Mouse (Mus musculus) CH12.LX (cell line): ENCODE measurements at regions not wholly inside any gene's neighbourhood (a gene's known extent, or its start where the extent isn't known, plus 50 kb on each side); places are given as distances from the start of the nearest gene placed in this dataset.

Experiments used
- DNase-seq: peaks from one replicate; pipeline ENCODE4 v3.0.0-alpha.2; 2013; ENCODE audit errors: extremely low read depth
- H3K27ac ChIP-seq: 2 replicates; pipeline ENCODE4 v1.5.1; 2012; ENCODE audit warnings: low read depth, mild to moderate bottlenecking, control low read depth, moderate library complexity; ENCODE audit not compliant: insufficient read depth
- H3K27me3 ChIP-seq: replicated peaks from 2 replicates; pipeline ENCODE3; 2012; ENCODE audit warnings: inconsistent platforms
- H3K36me3 ChIP-seq, 2 experiments: replicated peaks in 1 of 2; 2 replicates each; pipeline versions ENCODE3 to v1.6.1; 2012; ENCODE audit warnings: inconsistent platforms in 1 of 2, low read length in 1 of 2, mild to moderate bottlenecking in 1 of 2, mixed read lengths in 1 of 2, moderate library complexity in 1 of 2; ENCODE audit not compliant: control insufficient read depth in 1 of 2, insufficient read depth in 1 of 2
- H3K4me1 ChIP-seq, 2 experiments: 2 replicates each; pipeline ENCODE4 v1.6.1; 2012; ENCODE audit warnings: inconsistent platforms in 1 of 2, moderate library complexity in 1 of 2; ENCODE audit not compliant: insufficient read depth in 2 of 2, control insufficient read depth in 1 of 2
- H3K4me2 ChIP-seq: 2 replicates; pipeline ENCODE4 v1.6.1; 2012; ENCODE audit warnings: low read depth, mild to moderate bottlenecking, control low read depth; ENCODE audit not compliant: poor library complexity, insufficient read depth, severe bottlenecking
- H3K4me3 ChIP-seq, 3 experiments: fragments of 150-350 bp in 1 of 3; sonication (generic) in 1 of 3; replicated peaks in 1 of 3; 2 replicates each; pipeline versions ENCODE3 to v1.5.1; 2011 to 2012; ENCODE audit warnings: low read depth in 2 of 3, low read length in 2 of 3, mild to moderate bottlenecking in 2 of 3, moderate library complexity in 2 of 3, control low read depth in 1 of 3, improper control_type of control experiment in 1 of 3, inconsistent platforms in 1 of 3, mixed read lengths in 1 of 3; ENCODE audit not compliant: poor library complexity in 1 of 3
- H3K79me2 ChIP-seq: replicated peaks from 2 replicates; pipeline ENCODE4 v1.6.1; 2012; ENCODE audit warnings: mild to moderate bottlenecking, moderate library complexity; ENCODE audit not compliant: control insufficient read depth, poor library complexity, insufficient read depth, severe bottlenecking; ENCODE audit errors: extremely low read depth
- H3K9ac ChIP-seq: 2 replicates; pipeline ENCODE4 v1.6.1; 2012; ENCODE audit warnings: low read depth, mild to moderate bottlenecking, control low read depth, moderate library complexity; ENCODE audit not compliant: insufficient read depth
- H3K9me3 ChIP-seq: replicated peaks from 2 replicates; pipeline ENCODE3; 2012; ENCODE audit warnings: low read length, inconsistent platforms, mixed read lengths
- CHD1 ChIP-seq: IDR thresholded peaks from 2 replicates; pipeline ENCODE4 v1.6.1; 2012; ENCODE audit warnings: low read depth, low read length, improper control_type of control experiment, inconsistent platforms
- CTCF ChIP-seq, 2 experiments: IDR thresholded peaks in 1 of 2; conservative IDR thresholded peaks in 1 of 2; 2 replicates each; pipeline ENCODE4 v1.5.1; 2011 to 2012; ENCODE audit warnings: low read depth in 2 of 2, low read length in 2 of 2, improper control_type of control experiment in 1 of 2, inconsistent platforms in 1 of 2, mild to moderate bottlenecking in 1 of 2, moderate library complexity in 1 of 2
- EP300 ChIP-seq: IDR thresholded peaks from 2 replicates; pipeline ENCODE4 v1.6.1; 2011; ENCODE audit warnings: low read length, improper control_type of control experiment
- HCFC1 ChIP-seq: IDR thresholded peaks from 2 replicates; pipeline ENCODE4 v1.6.1; 2012; ENCODE audit warnings: low read depth, mild to moderate bottlenecking, inconsistent platforms, low read length, improper control_type of control experiment
- KAT2A ChIP-seq: IDR thresholded peaks from 2 replicates; pipeline ENCODE4 v1.6.1; 2012; ENCODE audit warnings: low read length, improper control_type of control experiment, inconsistent platforms; ENCODE audit not compliant: insufficient replicate concordance
- MAZ ChIP-seq: IDR thresholded peaks from 2 replicates; pipeline ENCODE4 v1.6.1; 2012; ENCODE audit warnings: low read depth, mild to moderate bottlenecking, inconsistent platforms, low read length, improper control_type of control experiment, moderate library complexity
- MYC ChIP-seq: IDR thresholded peaks from 2 replicates; pipeline ENCODE4 v1.6.1; 2011; ENCODE audit warnings: low read depth, mild to moderate bottlenecking, improper control_type of control experiment, low read length
- NELFE ChIP-seq: IDR thresholded peaks from 2 replicates; pipeline ENCODE4 v1.6.1; 2011; ENCODE audit warnings: low read depth, low read length, improper control_type of control experiment
- PAX5 ChIP-seq: IDR thresholded peaks from 2 replicates; pipeline ENCODE4 v1.6.1; 2012; ENCODE audit warnings: low read length, inconsistent platforms, mixed read lengths
- POLR2A ChIP-seq: IDR thresholded peaks from 2 replicates; pipeline ENCODE4 v1.6.1; 2011; ENCODE audit warnings: low read depth, mild to moderate bottlenecking, improper control_type of control experiment, low read length
- POLR2AphosphoS2 ChIP-seq: IDR thresholded peaks from 2 replicates; pipeline ENCODE4 v1.6.1; 2011; ENCODE audit warnings: low read depth, low read length, improper control_type of control experiment
- SIN3A ChIP-seq: IDR thresholded peaks from 2 replicates; pipeline ENCODE4 v1.6.1; 2012; ENCODE audit warnings: low read length, improper control_type of control experiment, inconsistent platforms
- SMC3 ChIP-seq: IDR thresholded peaks from 2 replicates; pipeline ENCODE4 v1.6.1; 2011; ENCODE audit warnings: low read depth, low read length, improper control_type of control experiment
- TCF12 ChIP-seq: IDR thresholded peaks from 2 replicates; pipeline ENCODE4 v1.6.1; 2014; ENCODE audit warnings: low read depth, mild to moderate bottlenecking, inconsistent platforms, low read length, improper control_type of control experiment
- UBTF ChIP-seq: IDR thresholded peaks from 2 replicates; pipeline ENCODE4 v1.6.1; 2012; ENCODE audit warnings: low read depth, mild to moderate bottlenecking, inconsistent platforms, low read length, improper control_type of control experiment, moderate library complexity
- ZKSCAN1 ChIP-seq: IDR thresholded peaks from 2 replicates; pipeline ENCODE4 v1.6.1; 2012; ENCODE audit warnings: low read depth, inconsistent platforms, low read length, improper control_type of control experiment, borderline replicate concordance
- ZNF384 ChIP-seq: IDR thresholded peaks from 2 replicates; pipeline ENCODE4 v1.6.1; 2012; ENCODE audit warnings: low read depth, low read length, improper control_type of control experiment, inconsistent platforms
- dilution Hi-C: fragments of 300-500 bp; cut with MboI; formaldehyde crosslinking; loops from 2 replicates; pipeline ENCODE4 v1.14.3; 2020; ENCODE audit warnings: low sequenced_read_pairs; ENCODE audit not compliant: extremely low pct_unique_long_range_greater_than_20kb, extremely low pct_ligation_motif_present
- in situ Hi-C: fragments of 300-500 bp; cut with MboI; formaldehyde crosslinking; loops from 3 replicates; pipeline ENCODE4 v1.14.3; 2019; ENCODE audit warnings: low sequenced_read_pairs, low pct_ligation_motif_present, low pct_unique_long_range_greater_than_20kb, mixed read lengths

GRCm38 (mm10) chr9:73295287-73295686 is 182.1 kb downstream of the Rsl24d1 start:
- in situ Hi-C loops (no loop called here), dilution Hi-C loops (no loop called here)
- no peak overlapping the region for H3K9ac ChIP-seq
- no peaks in the 10 kb centered on the region for H3K36me3 ChIP-seq
- TF ChIP-seq TCF12 (no peak), NELFE (no peak), ZKSCAN1 (no peak), EP300 (no peak)
- H3K9me3 ChIP-seq: no peaks in the 10 kb centered on the region
- H3K4me3 ChIP-seq: no peak overlapping the region
- H3K27me3 ChIP-seq: peaks cover 1% of the 10 kb centered on the region
- H3K4me2 ChIP-seq: no peak overlapping the region
- H3K79me2 ChIP-seq: no peaks in the 10 kb centered on the region
- no peaks in the 10 kb centered on the region for H3K4me1 ChIP-seq
- no peak for DNase-seq
- no peak overlapping the region for H3K27ac ChIP-seq

GRCm38 (mm10) chr9:73302156-73302918 is 189.1 kb downstream of the Rsl24d1 start:
- H3K79me2 ChIP-seq: no peaks in the 10 kb centered on the region
- DNase-seq: no peak
- dilution Hi-C loops: no loop called here
- no peaks in the 10 kb centered on the region for H3K36me3 ChIP-seq
- TF ChIP-seq ZNF384: no peak
- TF ChIP-seq TCF12: no peak
- TF ChIP-seq MYC: no peak
- no peak for TF ChIP-seq CHD1
- TF ChIP-seq POLR2AphosphoS2: no peak
- no peak for TF ChIP-seq PAX5
- TF ChIP-seq UBTF: no peak
- TF ChIP-seq SMC3: peak; percentile 46
- no peak for TF ChIP-seq POLR2A
- no peak for TF ChIP-seq MAZ
- TF ChIP-seq HCFC1: no peak
- TF ChIP-seq KAT2A: no peak
- TF ChIP-seq SIN3A: no peak
- no peak for TF ChIP-seq EP300
- no peak for TF ChIP-seq NELFE
- peak in 1 of 2 experiments; percentile 45; a peak in 2 of 4 replicates for TF ChIP-seq CTCF (conservative IDR thresholded peaks at IDR 0.05 in 1 of 2, IDR thresholded peaks at IDR 0.05 in 1 of 2; ENCODE audit: low read depth in 2 of 2, low read length in 2 of 2)
- in situ Hi-C loops: no loop called here
- peaks cover 0 to 12% of the 10 kb centered on the region in 2 experiments; a peak in 2 of 4 replicates for H3K4me1 ChIP-seq
- H3K9me3 ChIP-seq: no peaks in the 10 kb centered on the region
- H3K4me2 ChIP-seq: no peak overlapping the region
- H3K9ac ChIP-seq: no peak overlapping the region
- no peak overlapping the region for H3K27ac ChIP-seq
- no peak overlapping the region for H3K4me3 ChIP-seq
- no peaks in the 10 kb centered on the region for H3K27me3 ChIP-seq
